Mouse (Mus musculus): ENCODE data around the gene Ubash3b. TPM values are rescaled to one million over a fixed set of nuclear protein-coding genes. Genes with fewer than 3 reads are reported as not detected.
A peak's percentile ranks its signal among the peaks of the same experiment; 100 is the strongest.

Gene Ubash3b
- total RNA-seq, 2 experiments from 2014 or later = 27.9 to 28.1 TPM

GRCm38 (mm10) chr9:40989940-40990588, 171.4 kb downstream of the Ubash3b start:
- DNase-seq = peak; percentile 23 to 59

- DNase-seq = no peak
Measured at GRCm38 (mm10) chr9:40984313-40984712, 177.2 kb downstream of the Ubash3b start.

- no peak for DNase-seq
Measured at GRCm38 (mm10) chr9:40983758-40984157, 177.7 kb downstream of the Ubash3b start.

DNA sequence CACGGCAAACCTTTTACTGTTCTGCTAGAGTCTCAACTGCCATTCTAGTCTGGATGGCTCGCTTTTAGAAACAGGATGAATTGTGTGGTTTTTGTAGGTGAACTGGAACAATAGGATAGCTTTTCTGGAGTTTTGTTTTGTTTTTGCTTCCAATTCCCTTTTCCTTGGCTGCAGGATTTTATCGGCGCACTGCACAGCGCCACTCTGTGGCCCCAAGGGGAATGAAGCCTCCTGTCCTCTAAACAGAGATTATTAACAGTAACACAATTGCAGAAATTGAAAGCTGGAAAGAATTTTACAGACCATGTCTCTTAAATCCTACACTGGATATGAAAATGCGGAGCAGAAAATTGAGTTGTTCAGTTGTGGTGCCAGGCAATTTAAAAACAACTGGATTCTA, 179.0 kb downstream of the Ubash3b start:
- DNase-seq = peak in 1 of 2 experiments; percentile 17

DNA sequence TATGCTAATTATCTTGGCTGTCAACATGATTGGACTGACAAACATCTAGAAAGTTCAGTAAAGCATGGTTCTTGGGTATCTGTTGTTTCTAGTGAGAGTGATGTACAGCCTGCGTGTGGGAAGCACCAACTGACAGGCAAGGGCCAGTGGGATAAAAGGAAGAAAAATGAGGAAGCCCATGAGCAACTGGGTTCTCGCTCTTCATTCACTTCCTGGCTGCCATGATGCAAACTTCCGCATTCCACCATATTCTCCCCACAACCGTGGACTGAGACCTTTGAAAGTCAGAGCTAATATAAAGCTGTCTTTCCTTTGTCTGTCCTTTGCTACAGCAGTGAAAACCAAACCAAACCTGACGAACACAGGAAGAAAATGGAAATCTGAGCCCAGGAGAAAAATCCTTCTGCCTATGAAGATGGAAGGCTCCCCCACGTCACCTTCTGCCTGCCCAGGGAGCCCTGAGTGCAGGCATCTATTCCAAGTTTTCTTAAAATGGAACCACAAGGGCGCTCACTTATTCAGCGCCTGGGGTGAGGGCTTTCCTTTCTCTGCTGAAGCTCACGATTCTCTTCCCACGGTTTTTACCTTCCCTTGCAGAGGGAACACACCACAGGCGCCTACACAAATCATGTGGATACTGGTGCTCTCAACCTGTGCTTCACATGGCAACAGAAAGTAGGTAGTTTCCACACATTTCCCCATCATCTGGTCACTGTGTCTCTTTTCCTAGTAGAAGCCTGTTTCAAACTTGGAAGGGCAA, 187.3 kb downstream of the Ubash3b start:
- no peak for DNase-seq

- DNase-seq = no peak
Measured at GRCm38 (mm10) chr9:40964418-40964714, 197.1 kb downstream of the Ubash3b start.

GRCm38 (mm10) chr9:40963586-40964417, 197.7 kb downstream of the Ubash3b start, which contains the start of gene Jhy:
TSS of gene Jhy (minus strand) at chr9:40964118.
- no peak for DNase-seq

DNA sequence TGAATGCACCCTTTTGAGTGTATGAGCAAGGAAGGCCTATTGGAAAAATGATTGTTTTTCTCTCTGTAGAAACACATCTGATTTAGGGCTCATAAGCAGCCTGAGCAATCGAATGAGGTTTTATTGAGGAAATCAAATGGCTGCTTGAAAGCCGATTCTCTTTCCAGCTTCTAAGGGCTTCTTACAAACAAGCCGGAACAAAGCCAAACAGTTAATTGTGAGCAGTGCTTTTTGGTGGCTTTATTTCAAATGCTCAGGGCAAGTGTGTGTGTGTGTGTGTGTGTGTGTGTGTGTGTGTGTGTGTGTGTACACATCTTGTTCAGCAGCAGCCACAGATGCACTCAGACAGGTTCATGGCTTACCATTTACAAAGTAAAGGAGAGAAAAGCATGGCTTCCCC, 200.1 kb downstream of the Ubash3b start:
- no peak for DNase-seq

Other genes starting within 250 kb of the Ubash3b start
- under 1 TPM; 0.23 to 0.65 TPM for gene Jhy, start 197.6 kb downstream of the Ubash3b start, total RNA-seq (2021)
- under 1 TPM; 0.10 to 0.18 TPM for gene Crtam, start 157.1 kb downstream of the Ubash3b start, total RNA-seq (2021)

Measured in layer of hippocampus, postnatal 36 days (tissue).